Mouse (Mus musculus) thymus, adult 2 months (tissue): Measurements from ENCODE around the gene Tarbp2.

Experiments
- CTCF ChIP-seq: fragments of 200-500 bp; IDR thresholded peaks from 2 replicates; pipeline ENCODE4 v1.5.1; 2012; ENCODE audit warnings: mild to moderate bottlenecking, control low read depth, low read length, moderate library complexity, borderline replicate concordance; ENCODE audit not compliant: control insufficient read depth, poor library complexity, insufficient read depth; ENCODE audit errors: extremely low read depth
- POLR2A ChIP-seq: fragments of 200-500 bp; IDR thresholded peaks from 2 replicates; pipeline ENCODE4 v1.6.1; 2012; ENCODE audit warnings: mild to moderate bottlenecking, low read length, control low read depth, moderate library complexity; ENCODE audit not compliant: control insufficient read depth, poor library complexity, insufficient read depth; ENCODE audit errors: extremely low read depth

- TF ChIP-seq POLR2A: no peak
- TF ChIP-seq CTCF: no peak
Observed at GRCm38 (mm10) chr15:102547478-102547877, 29.5 kb downstream of the Tarbp2 start.
